Mouse (Mus musculus): ENCODE measurements around the gene Dnah12. TPM values are rescaled to one million over a fixed set of nuclear protein-coding genes. Genes with fewer than 3 reads are reported as not detected.
"Not testable (repeated sequence)": the region's sequence is repeated elsewhere in the genome, so short reads cannot be mapped to it uniquely, and the experiment has no call there.

Gene Dnah12
- polyA plus RNA-seq, 1 experiment from 2014 or later = 0.07 TPM

DNA sequence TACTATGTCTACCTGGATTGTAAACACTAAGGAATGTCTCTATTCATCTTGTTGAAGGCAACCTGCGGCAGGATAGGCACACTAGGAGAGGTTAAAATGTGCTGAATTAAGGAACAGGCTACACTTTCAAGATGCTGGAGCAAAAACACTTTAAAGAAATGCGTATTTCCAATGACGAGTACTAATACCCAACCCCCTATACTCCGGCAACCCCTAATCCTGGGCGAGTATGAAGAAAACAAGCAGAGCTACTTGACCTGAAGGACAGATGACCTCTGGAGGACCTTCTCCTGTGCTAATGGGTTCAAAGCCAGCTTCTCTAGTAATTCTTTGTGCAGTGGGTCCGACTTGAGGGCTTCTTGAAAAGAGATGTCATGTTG, 25.1 kb upstream of the Dnah12 start:
- Histone ChIP-seq H3K27ac (ENCODE audit: low read length) (peak overlapping the region; percentile 92), H3K27me3 (replicated peaks; ENCODE audit: control insufficient read depth, insufficient read depth, low read length) (no peaks in the 10 kb centered on the region), H3K4me1 (ENCODE audit: control insufficient read depth, insufficient read depth, low read length) (peaks cover 8% of the 10 kb centered on the region; the same call in 1 of the 2 replicates), H3K4me3 (ENCODE audit: low read length) (peak overlapping the region; percentile 88), H3K9me3 (ENCODE audit: control insufficient read depth, low read length) (no peaks in the 10 kb centered on the region), H3K9ac (ENCODE audit: low read depth, low read length) (peak overlapping the region; percentile 87), H3K4me2 (ENCODE audit: low read depth, low read length) (peak overlapping the region; percentile 82), H3K36me3 (ENCODE audit: control insufficient read depth, insufficient read depth, low read length) (no peaks in the 10 kb centered on the region; the same call in 1 of the 2 replicates)
- no peak for ATAC-seq
- 14% methylated on average over 6 of the region's 6 CpGs for WGBS

DNA sequence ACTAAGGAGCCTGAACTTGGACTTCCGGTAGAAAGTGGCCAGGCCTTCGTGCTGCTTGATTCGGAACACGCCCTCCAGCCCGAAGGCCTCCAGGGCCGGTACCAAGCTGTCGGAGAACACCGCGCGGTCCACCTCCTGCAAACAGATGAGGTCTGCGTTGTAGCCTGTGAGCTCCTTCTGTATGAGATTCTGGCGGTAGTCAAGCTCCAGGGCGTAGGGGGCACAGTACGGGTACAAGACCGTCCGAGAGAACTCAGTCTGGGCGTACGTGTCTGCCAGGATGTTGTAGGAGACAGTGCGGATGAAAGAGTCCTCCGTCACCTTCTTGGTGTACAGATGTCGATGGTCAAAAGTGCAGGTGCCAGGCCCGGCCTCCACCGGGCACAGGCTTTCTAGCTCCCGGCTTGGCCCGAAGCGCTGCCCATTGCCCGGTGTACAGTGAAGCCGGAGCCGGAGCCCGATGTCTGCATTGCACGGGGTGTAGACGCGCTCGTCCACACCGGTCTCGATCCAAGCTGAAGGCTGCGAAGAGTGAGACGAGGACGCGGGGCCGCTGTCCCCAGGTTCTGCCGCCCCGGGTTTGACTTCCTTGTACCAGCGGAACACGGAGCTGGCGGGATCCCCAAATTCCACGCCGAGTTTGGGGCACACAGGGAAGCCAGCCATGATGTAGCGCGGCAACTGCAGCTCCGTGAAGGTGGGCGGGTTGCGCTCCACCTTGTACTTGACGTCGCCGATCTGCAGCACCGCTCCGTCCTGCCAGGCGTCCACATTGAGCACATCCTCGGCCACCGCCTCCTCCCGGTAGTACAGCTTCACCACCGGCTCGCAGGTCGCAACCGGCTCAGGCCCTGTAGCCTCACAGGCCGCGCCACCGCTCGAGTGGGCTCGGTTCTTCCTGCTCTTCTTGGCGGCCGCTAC, 24.4 kb upstream of the Dnah12 start:
- Histone ChIP-seq H3K4me1 (ENCODE audit: control insufficient read depth, insufficient read depth, low read length) (peaks cover 8% of the 10 kb centered on the region; the same call in 1 of the 2 replicates), H3K4me3 (ENCODE audit: low read length) (peak overlapping the region; percentile 88), H3K9ac (ENCODE audit: low read depth, low read length) (peak overlapping the region; percentile 87), H3K4me2 (ENCODE audit: low read depth, low read length) (peak overlapping the region; percentile 82), H3K27ac (ENCODE audit: low read length) (peak overlapping the region; percentile 92), H3K9me3 (ENCODE audit: control insufficient read depth, low read length) (no peaks in the 10 kb centered on the region), H3K36me3 (ENCODE audit: control insufficient read depth, insufficient read depth, low read length) (no peaks in the 10 kb centered on the region; the same call in 1 of the 2 replicates), H3K27me3 (replicated peaks; ENCODE audit: control insufficient read depth, insufficient read depth, low read length) (no peaks in the 10 kb centered on the region)
- peak; percentile 43 for ATAC-seq
- under 1% methylated on average over 73 of the region's 73 CpGs for WGBS

DNA sequence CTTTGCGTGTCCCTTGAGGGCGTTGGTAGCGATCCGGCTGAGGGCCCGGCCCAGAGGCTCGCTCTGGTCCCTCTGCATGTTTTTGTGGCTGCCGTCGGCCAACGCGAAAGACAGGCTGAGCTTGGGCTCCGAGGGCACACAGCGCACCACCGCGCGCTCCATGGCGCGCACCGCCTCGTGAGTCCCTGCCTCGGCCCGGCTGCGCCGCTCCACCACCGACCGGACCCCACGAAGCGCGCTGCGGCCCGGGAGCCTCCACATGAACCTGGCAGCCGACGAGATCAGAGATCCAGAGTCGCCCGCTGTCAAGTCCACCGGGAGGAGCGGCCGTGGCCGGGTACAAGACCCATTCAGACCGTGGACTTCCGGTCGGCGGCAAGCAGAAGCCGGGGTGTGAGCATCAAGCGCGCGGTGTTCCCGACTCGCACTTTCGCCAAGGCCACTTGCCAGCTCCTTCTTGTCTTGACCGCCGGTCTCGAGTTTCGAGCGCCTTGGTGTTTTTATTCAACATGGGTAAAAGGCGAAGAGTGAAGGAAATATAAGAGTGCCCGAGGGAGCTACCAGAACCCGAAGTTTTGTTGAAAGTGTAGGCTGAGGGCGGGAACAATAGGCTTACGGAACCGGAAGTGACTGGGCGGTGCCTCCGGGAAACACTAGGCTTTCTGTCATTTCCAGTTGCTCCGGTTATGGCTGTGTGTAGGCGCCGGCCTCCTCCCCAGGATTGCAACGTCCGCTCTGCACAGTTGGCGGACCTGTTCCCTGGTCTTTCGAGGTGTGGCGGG, 23.6 kb upstream of the Dnah12 start, which contains the start of gene Pde12:
Gene Pde12, minus strand, starts transcription at position 592 of the 782 bp plus-strand sequence.
- WGBS = under 1% methylated on average over 70 of the region's 70 CpGs
- Histone ChIP-seq H3K4me3 (ENCODE audit: low read length) (peak within 1 kb of the TSS; percentile 88), H3K4me2 (ENCODE audit: low read depth, low read length) (peak within 1 kb of the TSS; percentile 82), H3K9ac (ENCODE audit: low read depth, low read length) (peak within 1 kb of the TSS; percentile 87), H3K36me3 (ENCODE audit: control insufficient read depth, insufficient read depth, low read length) (no peaks in the 10 kb centered on the region; the same call in 1 of the 2 replicates), H3K9me3 (ENCODE audit: control insufficient read depth, low read length) (no peaks in the 10 kb centered on the region), H3K27me3 (replicated peaks; ENCODE audit: control insufficient read depth, insufficient read depth, low read length) (no peaks in the 10 kb centered on the region), H3K4me1 (ENCODE audit: control insufficient read depth, insufficient read depth, low read length) (peaks cover 8% of the 10 kb centered on the region; the same call in 1 of the 2 replicates), H3K27ac (ENCODE audit: low read length) (peak within 1 kb of the TSS; percentile 92)
- ATAC-seq = peak; percentile 93

DNA sequence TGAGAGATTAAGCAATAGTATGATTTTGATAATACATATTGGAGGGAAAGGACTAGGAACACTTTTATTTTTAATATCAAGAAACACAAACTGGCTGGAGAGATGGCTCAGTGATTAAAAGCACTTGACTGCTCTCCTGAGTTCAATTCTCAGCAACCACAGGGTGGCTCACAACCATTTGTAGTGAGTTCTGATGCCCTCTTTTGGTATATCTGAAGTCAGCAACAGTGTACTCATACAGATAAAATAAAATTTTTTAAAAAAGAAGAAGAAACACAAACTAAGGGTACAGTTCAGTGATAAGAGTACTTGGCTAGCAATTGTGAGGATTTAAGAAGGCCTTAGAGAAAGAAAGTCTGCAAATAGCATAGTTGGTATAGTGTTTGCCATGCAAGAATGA, 22.1 kb upstream of the Dnah12 start:
- Histone ChIP-seq H3K27me3 (replicated peaks; ENCODE audit: control insufficient read depth, insufficient read depth, low read length) (no peaks in the 10 kb centered on the region), H3K9me3 (ENCODE audit: control insufficient read depth, low read length) (no peaks in the 10 kb centered on the region)
- ATAC-seq = no peak

DNA sequence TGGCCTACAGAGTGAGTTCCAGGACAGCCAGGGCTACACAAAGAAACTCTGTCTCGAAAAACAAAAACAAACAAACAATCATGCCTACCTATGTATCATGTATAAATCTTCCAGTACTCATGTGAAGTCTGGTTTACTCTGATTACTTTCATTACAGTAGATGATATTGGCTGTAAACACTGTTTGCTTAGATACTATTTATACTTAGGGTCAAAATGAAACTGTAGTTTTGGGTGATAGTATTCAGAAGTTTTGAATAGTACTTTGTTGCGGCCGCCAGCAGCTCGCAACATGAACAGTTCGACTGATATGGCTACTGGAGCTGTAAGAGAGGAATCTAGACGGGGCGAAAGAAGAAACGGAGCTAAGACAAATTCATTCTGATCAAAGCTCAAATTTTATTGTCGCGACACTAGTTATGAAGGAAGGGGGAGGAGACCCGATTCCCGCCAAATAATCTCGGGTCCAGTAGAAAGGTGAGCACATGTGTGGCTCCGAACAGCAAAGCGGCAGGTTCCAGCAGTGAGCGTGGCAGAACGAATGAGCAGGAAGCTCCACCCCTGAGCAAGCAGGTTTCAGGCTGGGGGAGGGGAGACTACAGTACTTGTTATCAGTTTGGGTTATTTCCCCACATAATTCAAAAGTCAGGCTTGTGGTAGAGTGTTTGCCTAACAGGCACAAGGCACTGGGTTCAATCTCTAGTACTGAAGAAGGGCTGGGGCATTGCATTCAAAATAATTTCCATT, 21.0 kb upstream of the Dnah12 start:
- H3K27me3 ChIP-seq (replicated peaks; ENCODE audit: control insufficient read depth, insufficient read depth, low read length); H3K4me3 ChIP-seq (ENCODE audit: low read length); H3K4me2 ChIP-seq (ENCODE audit: low read depth, low read length); H3K4me1 ChIP-seq (ENCODE audit: control insufficient read depth, insufficient read depth, low read length); H3K9ac ChIP-seq (ENCODE audit: low read depth, low read length); H3K9me3 ChIP-seq (ENCODE audit: control insufficient read depth, low read length); ATAC-seq; H3K36me3 ChIP-seq (ENCODE audit: control insufficient read depth, insufficient read depth, low read length); H3K27ac ChIP-seq (ENCODE audit: low read length): not testable (repeated sequence)
- 58% methylated on average over 17 of the region's 17 CpGs for WGBS

More for the DNA sequence above, 22.1 kb upstream of the Dnah12 start:
- Histone ChIP-seq H3K36me3 (ENCODE audit: control insufficient read depth, insufficient read depth, low read length) (no peaks in the 10 kb centered on the region), H3K4me1 (ENCODE audit: control insufficient read depth, insufficient read depth, low read length) (peaks cover 8% of the 10 kb centered on the region; the same call in 1 of the 2 replicates), H3K9ac (ENCODE audit: low read depth, low read length) (no peak overlapping the region), H3K4me3 (ENCODE audit: low read length) (no peak overlapping the region), H3K4me2 (ENCODE audit: low read depth, low read length) (no peak overlapping the region), H3K27ac (ENCODE audit: low read length) (no peak overlapping the region)

DNA sequence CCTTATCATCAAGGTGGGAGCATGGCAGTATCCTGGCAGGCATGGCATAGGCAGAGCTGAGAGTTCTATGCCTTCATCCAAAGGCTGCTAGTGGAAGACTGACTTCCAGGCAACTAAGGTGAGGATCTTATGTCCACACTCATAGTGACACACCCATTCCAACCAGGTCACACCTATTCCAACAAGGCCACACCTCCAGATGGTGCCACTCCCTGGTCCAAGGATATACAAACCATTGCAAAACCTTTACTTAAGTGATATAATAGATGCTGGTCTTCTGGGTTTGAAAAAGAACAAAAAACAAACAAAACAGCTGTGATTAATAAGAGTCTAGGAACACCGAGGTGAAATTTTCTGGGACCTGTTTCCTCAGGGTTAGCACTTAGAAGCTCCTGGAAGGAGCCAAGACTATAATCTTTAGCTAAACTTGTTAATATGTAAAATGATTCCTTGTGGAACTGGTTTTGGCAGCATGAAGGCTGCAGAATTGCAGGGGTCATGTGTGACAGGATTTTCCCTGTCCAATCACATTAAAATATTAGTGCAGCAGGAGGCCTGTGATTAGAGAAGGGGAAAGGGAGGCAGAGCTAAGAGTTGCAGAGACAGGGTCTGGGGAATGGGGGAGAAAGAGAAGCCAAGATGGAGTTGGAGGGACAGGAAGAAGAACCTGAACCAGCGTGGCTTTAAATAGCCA, 18.5 kb upstream of the Dnah12 start:
- not testable (repeated sequence) for H3K4me1 ChIP-seq (ENCODE audit: control insufficient read depth, insufficient read depth, low read length); H3K27me3 ChIP-seq (replicated peaks; ENCODE audit: control insufficient read depth, insufficient read depth, low read length); H3K27ac ChIP-seq (ENCODE audit: low read length); H3K9ac ChIP-seq (ENCODE audit: low read depth, low read length); H3K4me3 ChIP-seq (ENCODE audit: low read length); H3K9me3 ChIP-seq (ENCODE audit: control insufficient read depth, low read length); H3K4me2 ChIP-seq (ENCODE audit: low read depth, low read length); H3K36me3 ChIP-seq (ENCODE audit: control insufficient read depth, insufficient read depth, low read length)
- ATAC-seq = peak; percentile 36; the same call in 1 of the 2 replicates
- WGBS = 73% methylated on average over 2 of the region's 2 CpGs

DNA sequence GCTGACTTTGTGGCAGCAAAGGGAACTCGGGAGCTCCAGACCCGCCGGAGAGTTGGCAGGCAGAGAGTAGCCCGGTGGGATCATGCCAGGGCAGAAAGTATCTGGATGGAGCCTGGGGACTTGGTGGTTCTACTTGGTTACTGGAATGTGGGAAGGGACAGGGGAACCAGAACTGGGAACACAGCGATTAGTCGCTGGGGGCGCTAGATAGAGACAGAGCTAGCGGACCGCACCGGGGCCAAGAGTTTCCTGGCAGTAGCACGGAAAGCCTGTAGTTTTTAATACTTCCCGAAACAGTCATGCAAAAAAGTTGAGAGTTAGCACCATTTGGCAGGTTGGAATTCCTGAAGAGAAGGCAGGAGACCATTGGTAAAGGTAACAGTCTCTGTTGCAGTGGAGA, 17.7 kb upstream of the Dnah12 start:
- Histone ChIP-seq H3K4me1 (ENCODE audit: control insufficient read depth, insufficient read depth, low read length) (0 out of 2 replicates have a peak, but pooled peaks cover 1% of the 10 kb centered on the region), H3K36me3 (ENCODE audit: control insufficient read depth, insufficient read depth, low read length) (no peaks in the 10 kb centered on the region), H3K4me2 (ENCODE audit: low read depth, low read length) (no peak overlapping the region), H3K27ac (ENCODE audit: low read length) (no peak overlapping the region), H3K9me3 (ENCODE audit: control insufficient read depth, low read length) (no peaks in the 10 kb centered on the region), H3K27me3 (replicated peaks; ENCODE audit: control insufficient read depth, insufficient read depth, low read length) (no peaks in the 10 kb centered on the region), H3K9ac (ENCODE audit: low read depth, low read length) (no peak overlapping the region), H3K4me3 (ENCODE audit: low read length) (no peak overlapping the region)
- no peak for ATAC-seq
- 21% methylated on average over 12 of the region's 12 CpGs for WGBS

DNA sequence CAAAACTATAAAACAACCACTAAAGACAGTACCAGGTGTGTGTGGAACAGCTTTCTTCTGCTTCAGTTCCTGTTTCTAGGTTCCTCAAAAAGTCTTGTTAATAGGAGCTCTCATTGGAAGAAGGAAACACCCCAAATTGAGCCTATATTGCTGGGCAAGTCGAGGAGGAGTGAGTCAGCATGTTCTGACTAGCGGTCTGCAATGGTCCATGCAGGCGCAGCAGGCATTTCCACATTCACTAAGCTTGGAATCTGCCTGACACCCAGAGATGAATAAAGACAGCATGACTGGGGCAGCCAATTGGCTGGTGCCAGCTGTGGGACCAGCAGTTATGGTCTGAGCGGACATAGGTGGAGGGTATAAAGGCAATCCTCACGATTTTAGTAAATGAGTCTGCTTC, 17.3 kb upstream of the Dnah12 start:
- no peaks in the 10 kb centered on the region for H3K27me3 ChIP-seq (replicated peaks; ENCODE audit: control insufficient read depth, insufficient read depth, low read length)
- ATAC-seq = no peak
- no peak overlapping the region for H3K4me3 ChIP-seq (ENCODE audit: low read length)

More for the DNA sequence above, 17.3 kb upstream of the Dnah12 start:
- Histone ChIP-seq H3K27ac (ENCODE audit: low read length) (no peak overlapping the region), H3K9ac (ENCODE audit: low read depth, low read length) (no peak overlapping the region), H3K36me3 (ENCODE audit: control insufficient read depth, insufficient read depth, low read length) (no peaks in the 10 kb centered on the region), H3K4me1 (ENCODE audit: control insufficient read depth, insufficient read depth, low read length) (no peaks in the 10 kb centered on the region), H3K4me2 (ENCODE audit: low read depth, low read length) (no peak overlapping the region), H3K9me3 (ENCODE audit: control insufficient read depth, low read length) (no peaks in the 10 kb centered on the region)
- WGBS = 80% methylated on average over 5 of the region's 5 CpGs
